Mouse (Mus musculus) splenic B cell, adult 2 months (primary cell): ENCODE data around the gene Defb25.

ENCODE experiments used
- DNase-seq: peaks from one replicate; pipeline ENCODE4 v3.0.0-alpha.2; 2011; ENCODE audit warnings: low read depth, low spot score
- H3K27me3 ChIP-seq: 2 replicates; pipeline ENCODE4 v1.6.1; 2012; ENCODE audit warnings: mild to moderate bottlenecking, low read length, moderate library complexity, mixed read lengths; ENCODE audit not compliant: control insufficient read depth, poor library complexity, insufficient read depth, severe bottlenecking
- H3K36me3 ChIP-seq: 2 replicates; pipeline ENCODE4 v1.6.1; 2012; ENCODE audit warnings: mild to moderate bottlenecking, low read length, moderate library complexity, mixed read lengths; ENCODE audit not compliant: control insufficient read depth, poor library complexity, insufficient read depth, severe bottlenecking

The Defb25 gene

DNA sequence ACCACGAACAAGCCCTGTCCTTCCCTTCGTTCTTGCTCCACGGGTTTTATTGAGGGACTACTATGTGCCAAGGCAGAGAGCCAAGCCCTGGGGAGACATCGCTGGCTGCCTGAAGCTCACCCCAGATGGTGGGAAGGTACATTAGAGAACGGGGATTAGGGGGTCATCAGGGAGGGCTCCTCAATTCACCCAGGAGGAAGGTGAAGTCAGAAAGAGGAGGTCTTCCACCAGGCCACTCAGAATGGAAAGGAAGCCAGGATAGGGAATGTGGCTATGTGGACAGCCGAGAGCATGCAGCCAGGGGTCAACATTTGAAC lies 14.1 kb upstream of the Defb25 start:
- H3K36me3 ChIP-seq: no peaks in the 10 kb centered on the region
- no peak for DNase-seq

DNA sequence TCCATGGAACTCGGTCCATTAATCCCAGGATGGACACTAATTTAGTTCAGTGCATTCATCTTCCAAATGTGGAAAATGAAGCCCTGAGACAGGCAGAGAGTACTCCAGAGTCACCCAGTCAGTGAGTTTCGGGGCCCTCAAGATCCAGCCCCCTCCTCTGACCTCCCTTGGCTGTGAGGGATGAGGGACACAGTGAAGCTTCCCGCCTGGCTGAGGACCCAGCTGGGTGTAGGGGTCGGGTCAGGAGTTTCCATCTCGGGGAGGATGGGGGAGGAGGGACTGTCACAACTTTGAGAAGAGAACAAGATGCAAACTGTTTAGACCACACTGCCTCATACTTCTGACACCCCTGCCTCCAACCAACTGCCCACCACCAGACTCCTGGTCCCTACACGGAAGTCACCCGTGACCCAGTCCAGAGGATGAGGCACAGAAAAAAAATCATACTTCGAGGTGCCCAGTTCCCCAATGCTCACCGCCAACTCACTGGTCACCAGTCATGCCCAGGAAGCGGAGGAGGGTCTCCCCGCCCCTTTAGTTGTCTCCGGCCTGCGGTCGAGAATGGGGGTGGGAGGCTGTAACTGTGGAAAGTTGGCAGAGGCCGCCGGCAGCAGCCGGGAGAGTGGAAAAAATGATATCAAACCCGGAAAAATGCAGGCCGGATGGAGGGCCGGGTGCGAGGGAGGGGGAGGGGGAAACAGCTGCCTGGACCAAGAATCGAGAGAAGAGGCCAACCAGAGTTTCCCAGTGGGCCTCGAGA lies 13.6 kb upstream of the Defb25 start:
- no peaks in the 10 kb centered on the region for H3K27me3 ChIP-seq
- no peak for DNase-seq
- H3K36me3 ChIP-seq: no peaks in the 10 kb centered on the region

More for the DNA sequence above, 14.1 kb upstream of the Defb25 start:
- H3K27me3 ChIP-seq: no peaks in the 10 kb centered on the region

DNA sequence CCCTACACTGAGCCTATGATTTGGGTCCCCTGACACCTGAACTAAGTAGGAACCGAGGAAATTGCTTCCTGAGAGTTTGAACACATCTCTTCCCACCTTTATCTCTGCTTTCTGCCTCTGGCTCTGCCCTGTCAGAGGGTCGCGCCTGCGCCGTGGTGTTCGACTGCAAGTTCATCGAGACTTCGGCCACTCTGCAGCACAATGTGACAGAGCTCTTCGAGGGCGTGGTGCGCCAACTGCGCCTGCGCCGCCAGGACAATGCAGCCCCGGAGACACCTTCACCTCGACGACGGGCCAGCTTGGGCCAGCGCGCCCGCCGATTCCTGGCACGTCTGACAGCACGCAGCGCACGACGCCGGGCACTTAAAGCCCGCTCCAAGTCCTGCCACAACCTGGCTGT lies 11.5 kb upstream of the Defb25 start:
- H3K36me3 ChIP-seq: no peaks in the 10 kb centered on the region
- no peak for DNase-seq
- no peaks in the 10 kb centered on the region; the same call in 1 of the 2 replicates for H3K27me3 ChIP-seq

DNA sequence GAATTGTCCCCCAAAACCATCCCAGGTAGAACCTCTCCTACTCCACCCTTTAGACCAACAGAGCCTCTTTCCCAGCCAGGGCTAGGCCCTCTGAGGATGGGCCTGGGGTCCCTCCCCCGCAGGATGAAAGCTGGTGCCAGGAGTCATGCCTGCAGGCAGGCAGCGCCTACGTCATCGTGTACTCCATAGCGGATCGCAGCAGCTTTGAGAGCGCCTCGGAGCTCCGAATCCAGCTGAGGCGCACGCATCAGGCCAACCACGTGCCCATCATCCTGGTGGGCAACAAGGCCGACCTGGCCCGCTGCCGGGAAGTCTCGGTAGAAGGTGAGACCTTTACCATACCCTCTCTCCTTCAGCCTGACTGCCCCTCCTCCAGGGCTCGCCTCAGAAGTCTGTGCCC lies 10.5 kb upstream of the Defb25 start:
- no peaks in the 10 kb centered on the region for H3K36me3 ChIP-seq
- DNase-seq: no peak
- H3K27me3 ChIP-seq: no peaks in the 10 kb centered on the region; the same call in 1 of the 2 replicates

DNA sequence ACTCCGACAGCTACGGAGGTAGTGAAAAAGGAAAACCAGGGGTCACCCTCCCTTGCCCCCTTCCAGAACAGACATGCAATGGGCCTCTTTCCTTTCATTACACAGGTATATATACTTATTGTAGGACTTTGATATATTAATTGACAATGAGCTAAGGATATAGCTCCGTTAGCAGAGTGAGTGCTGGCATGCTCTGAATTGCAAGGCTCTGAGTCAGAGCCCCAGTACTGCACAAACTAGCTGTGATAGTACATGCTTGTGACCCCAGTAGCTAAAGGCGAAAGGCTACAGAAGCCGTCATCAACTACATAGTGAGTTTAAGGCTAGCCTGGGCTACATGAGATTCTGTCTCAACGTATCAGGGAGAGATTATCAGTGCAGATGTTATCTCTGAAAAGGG lies 7.1 kb upstream of the Defb25 start:
- Histone ChIP-seq H3K27me3 (no peaks in the 10 kb centered on the region; the same call in 1 of the 2 replicates), H3K36me3 (no peaks in the 10 kb centered on the region)
- DNase-seq: no peak

DNA sequence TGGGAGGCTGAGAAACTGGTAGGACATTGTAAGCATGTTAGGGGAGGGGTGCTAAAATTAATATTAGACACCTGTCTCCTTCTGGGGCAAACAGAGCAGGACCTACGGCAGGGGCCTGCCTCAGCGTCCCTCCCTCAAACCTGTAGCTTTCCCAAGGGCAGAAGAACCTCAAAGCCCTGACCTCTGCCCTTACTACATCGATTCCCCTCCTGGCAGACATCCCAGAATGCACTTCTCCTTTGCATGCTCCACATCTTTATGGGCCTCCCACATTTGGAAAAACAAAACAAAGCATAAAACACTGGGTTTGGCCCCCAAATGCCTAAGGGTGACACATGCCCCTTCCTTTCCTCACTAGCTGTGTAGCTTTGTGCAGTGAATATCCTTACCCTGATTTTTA lies 6.4 kb upstream of the Defb25 start:
- Histone ChIP-seq H3K36me3 (no peaks in the 10 kb centered on the region), H3K27me3 (no peaks in the 10 kb centered on the region; the same call in 1 of the 2 replicates)
- no peak for DNase-seq

DNA sequence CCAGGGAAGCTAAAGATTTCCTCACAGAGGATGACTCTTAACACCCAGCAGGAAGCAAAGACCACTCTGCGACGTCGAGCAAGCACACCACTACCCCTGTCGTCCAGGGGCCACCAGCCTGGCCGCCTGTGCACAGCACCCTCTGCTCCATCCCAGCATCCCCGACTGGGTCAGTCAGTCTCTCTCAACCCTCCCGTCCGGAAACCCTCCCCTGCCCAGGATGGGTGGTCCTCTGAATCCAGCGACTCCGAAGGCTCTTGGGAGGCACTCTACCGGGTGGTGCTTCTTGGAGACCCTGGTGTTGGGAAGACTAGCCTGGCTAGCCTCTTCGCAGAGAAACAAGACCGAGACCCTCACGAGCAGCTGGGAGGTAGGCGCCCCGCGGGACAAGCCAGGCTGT lies 5.2 kb upstream of the Defb25 start:
- Histone ChIP-seq H3K36me3 (no peaks in the 10 kb centered on the region), H3K27me3 (no peaks in the 10 kb centered on the region; the same call in 1 of the 2 replicates)
- no peak for DNase-seq

DNA sequence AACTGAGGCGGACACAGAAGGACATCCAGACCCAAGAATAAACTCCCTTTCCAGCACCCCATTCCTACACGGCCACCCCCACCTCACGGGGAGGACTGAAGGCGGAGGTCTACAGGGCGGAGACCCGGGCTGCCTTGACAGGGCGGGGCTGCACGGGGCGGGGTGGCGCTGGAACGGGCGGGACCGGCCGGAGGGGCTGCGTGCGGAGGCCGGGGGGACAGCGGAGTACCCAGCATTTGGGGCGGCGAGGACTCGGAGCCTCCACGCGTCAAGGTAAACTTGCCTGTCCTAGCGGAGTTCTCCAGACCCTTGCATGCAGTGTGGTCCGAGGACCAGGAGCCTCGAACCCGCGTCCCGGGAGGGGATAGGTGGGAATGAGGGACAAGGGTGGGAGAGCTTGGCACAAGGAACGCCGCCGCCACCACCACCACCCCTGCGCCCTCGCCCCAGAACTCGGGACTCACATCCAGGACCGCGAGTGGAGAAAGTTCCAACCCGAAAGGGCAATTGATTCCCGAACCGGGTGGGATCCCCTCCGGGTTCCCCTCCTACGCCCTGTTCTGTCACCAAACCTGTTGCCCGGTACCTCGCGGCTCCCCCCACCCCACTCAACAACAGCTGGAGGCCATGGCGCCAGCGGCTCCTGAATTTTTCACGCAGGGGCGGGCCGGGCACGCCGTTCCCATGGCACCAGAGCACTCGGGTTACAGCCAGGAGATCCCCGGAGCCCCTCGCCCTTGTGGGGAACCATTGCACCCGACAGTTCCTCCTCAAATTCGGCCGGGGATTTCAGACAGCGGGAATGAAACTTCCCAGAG lies 4.1 kb upstream of the Defb25 start, which contains the start of gene Rem1:
Gene Rem1, plus strand, starts transcription at position 178 of the 818 bp plus-strand sequence.
- Histone ChIP-seq H3K27me3 (no peaks in the 10 kb centered on the region; the same call in 1 of the 2 replicates), H3K36me3 (no peaks in the 10 kb centered on the region)
- no peak for DNase-seq

DNA sequence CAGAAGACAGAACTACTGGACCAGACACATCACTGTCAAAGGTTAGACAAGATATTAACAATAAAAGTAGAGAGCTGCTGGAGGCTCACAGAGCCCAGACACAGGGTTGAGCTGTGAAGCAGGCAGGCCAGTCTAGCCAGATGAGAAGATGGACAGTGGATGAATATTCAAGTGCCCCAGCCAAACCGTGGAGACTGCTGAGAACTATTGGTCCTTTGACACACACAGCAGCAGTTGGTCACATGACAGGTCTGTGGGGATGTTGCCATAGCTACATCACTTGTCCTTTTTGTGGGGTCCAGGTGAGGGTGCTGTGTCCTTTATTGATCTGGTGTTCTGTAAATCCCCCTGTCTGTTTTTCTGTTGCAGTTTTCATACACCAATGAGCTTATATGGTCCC lies 2.4 kb upstream of the Defb25 start:
- no peak for DNase-seq
- no peaks in the 10 kb centered on the region for H3K36me3 ChIP-seq
- no peaks in the 10 kb centered on the region; the same call in 1 of the 2 replicates for H3K27me3 ChIP-seq

DNA sequence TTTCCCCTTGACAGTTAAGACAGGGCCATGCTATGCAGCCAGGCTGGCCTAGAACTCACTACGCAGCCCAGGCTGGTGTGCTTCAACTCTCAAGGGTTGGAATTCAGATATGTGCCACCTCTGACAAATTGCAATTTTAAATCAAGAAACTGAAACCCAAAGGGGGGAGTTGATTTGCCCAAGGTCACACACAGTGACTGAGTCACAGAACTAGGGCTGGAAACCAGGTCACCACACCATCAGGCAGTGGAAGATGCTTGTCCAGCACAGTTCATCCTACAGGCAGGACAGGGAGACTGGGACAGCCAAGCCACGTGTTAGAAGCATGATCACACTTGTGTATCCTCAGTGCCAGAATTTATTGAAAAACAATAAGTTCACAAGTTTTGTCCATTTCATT lies 1.7 kb upstream of the Defb25 start:
- DNase-seq: no peak
- Histone ChIP-seq H3K36me3 (no peaks in the 10 kb centered on the region), H3K27me3 (no peaks in the 10 kb centered on the region; the same call in 1 of the 2 replicates)

DNA sequence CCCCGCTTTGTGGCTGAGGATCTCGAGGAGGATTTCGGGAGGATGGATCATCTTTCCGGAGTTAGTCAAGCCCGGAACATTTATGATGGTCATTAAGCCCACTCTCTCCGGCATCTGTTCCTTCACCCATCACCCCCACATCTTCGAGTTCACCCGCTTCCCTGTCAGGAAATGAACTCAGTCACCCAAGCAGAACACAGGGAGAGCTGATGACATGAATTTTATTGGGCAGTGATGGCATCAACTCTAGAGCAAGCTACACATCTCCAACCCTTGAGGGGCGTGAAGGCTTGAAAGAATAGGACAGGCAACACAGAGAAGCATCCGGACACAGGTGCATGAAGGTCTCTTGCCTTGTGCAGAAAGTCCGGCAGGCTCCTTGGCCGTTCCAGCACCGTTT lies 702 bp downstream of the Defb25 start:
- DNase-seq: no peak
- H3K36me3 ChIP-seq: no peaks in the 10 kb centered on the region
- no peaks in the 10 kb centered on the region for H3K27me3 ChIP-seq

DNA sequence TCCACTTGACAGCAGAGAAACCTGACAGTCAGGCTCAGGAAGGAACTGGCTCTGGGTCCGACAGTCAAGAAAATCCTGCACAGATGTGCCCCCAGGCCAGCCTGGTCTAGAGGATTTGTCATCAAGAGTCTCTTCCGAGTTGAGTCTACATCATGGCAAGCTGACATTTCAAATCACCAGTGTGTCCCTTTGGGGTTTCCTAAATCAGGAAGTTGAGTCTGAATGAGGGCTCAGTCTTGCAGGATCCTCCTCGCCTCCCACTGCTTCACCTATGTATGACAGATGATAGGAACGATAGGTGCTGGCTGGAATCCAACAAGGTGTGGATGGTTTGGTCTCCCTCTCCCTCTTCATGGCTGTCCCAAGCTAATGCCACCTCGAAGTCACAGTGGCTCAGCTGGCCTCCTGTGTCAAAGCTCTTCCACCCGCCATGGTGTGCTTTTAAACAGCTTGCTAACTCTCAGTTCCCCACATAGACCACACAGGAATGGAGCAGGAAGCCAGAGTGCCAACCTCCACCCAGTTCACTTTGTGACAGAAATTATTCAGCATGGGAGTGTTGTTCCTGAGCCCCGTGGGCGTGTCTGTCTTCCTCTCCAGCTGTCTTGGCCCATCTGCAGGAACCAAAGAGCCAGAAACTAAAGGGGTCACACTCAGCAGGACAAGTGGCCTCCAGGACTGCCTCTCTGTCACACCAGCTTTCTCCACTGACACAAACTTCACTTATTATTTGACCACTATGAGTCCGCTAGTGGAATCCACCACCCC lies 2.3 kb downstream of the Defb25 start:
- Histone ChIP-seq H3K36me3 (no peaks in the 10 kb centered on the region), H3K27me3 (no peaks in the 10 kb centered on the region)
- no peak for DNase-seq

DNA sequence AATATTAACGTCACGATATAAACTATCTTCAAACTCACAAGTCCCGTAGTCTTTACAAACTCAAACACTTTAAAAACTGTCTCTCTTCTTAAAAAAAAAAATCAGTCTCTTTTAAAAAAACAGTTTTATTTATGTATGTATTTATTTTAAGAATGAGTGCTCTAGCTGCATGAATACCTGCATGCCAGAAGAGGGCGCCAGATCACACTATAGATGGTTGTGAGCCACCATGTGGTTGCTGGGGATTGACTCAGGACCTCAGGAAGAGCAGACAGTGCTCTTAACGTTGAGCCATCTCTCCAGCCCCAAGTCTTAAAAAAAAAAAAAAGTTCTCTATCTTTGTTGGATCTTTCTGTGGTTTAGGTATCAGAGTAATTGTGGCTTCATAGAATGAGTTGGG lies 5.5 kb downstream of the Defb25 start:
- Histone ChIP-seq H3K27me3 (no peaks in the 10 kb centered on the region), H3K36me3 (no peaks in the 10 kb centered on the region)
- peak; percentile 45 for DNase-seq

DNA sequence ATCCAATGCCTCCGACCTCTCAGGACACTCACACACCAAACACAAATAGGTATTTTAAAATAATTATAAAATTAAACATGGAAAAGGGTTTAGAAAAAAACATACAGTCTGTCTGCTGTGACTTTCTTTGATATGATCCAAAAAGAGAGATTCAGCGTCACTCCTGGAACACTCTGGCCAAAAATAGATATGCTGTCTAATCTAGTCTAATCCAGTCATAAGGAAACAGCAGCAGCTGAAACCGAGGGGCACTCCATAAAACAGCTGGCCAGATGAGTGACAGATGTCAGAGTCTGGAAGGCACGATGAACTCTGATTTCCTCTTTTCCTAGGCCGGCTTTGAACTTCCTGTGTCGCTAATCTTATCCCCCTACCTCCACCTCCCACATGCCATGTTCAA lies 6.4 kb downstream of the Defb25 start:
- DNase-seq: no peak
- Histone ChIP-seq H3K27me3 (no peaks in the 10 kb centered on the region), H3K36me3 (no peaks in the 10 kb centered on the region)

DNA sequence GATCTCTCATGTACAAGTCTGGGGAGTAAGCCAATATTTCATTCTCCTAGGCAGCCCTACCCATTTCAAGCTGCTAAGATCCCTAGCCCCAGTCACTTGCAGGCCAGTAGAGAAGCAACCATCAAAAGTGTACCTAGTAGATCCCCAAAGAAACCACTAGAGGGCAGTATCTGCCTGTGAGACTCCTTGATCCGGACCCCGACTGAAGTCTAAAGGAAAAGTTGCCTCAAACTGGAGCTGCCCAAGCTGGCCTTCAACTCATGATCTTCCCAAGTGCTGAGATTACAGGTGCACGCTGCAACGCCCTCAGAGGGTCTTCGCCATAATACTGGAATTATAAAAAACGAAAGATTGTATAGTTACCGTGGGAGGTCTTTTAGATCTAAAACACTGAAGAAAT lies 7.3 kb downstream of the Defb25 start:
- peak; percentile 66 for DNase-seq
- Histone ChIP-seq H3K36me3 (no peaks in the 10 kb centered on the region), H3K27me3 (no peaks in the 10 kb centered on the region)
